Mouse (Mus musculus) olfactory bulb, adult 2 months (tissue): ENCODE measurements around the gene Rin3. TPM values are rescaled to one million over a fixed set of nuclear protein-coding genes. Genes with fewer than 3 reads are reported as not detected.

ENCODE experiments used
- H3K27ac ChIP-seq: fragments of 200-500 bp; 2 replicates; pipeline ENCODE4 v1.5.1; 2012; ENCODE audit warnings: low read depth, low read length; ENCODE audit not compliant: insufficient read depth
- H3K4me1 ChIP-seq: fragments of 200-500 bp; 2 replicates; pipeline ENCODE4 v1.6.1; 2012; ENCODE audit warnings: low read length; ENCODE audit not compliant: control insufficient read depth, insufficient read depth
- H3K4me3 ChIP-seq: fragments of 200-500 bp; 2 replicates; pipeline ENCODE4 v1.5.1; 2012; ENCODE audit warnings: mild to moderate bottlenecking, low read depth, low read length, moderate library complexity; ENCODE audit not compliant: insufficient read depth
- CTCF ChIP-seq: fragments of 200-500 bp; IDR thresholded peaks from 2 replicates; pipeline ENCODE4 v1.5.1; 2012; ENCODE audit warnings: low read depth, mild to moderate bottlenecking, low read length, moderate library complexity; ENCODE audit not compliant: insufficient read depth
- POLR2A ChIP-seq: fragments of 200-500 bp; IDR thresholded peaks from 2 replicates; pipeline ENCODE4 v1.6.1; 2012; ENCODE audit warnings: mild to moderate bottlenecking, low read depth, low read length, moderate library complexity; ENCODE audit not compliant: insufficient read depth
- WGBS: fragments of 180-500 bp; shearing (Covaris S2); methylation state at CpG from one replicate; pipeline ENCODE4 v1.1.7; 2018; 5-methylcytosine and 5-hydroxymethylcytosine counted together
- polyA plus RNA-seq: library from polyadenylated mRNA; stranded (reverse); fragments of >200 nt; gene quantifications from 2 replicates; pipeline ENCODE4 v1.2.4, GENCODE M21; 2012; ENCODE audit warnings: low replicate concordance; ENCODE audit not compliant: missing spikeins, insufficient read depth, insufficient read length

The Rin3 gene
- polyA plus RNA-seq, 1 experiment, result not detected

DNA sequence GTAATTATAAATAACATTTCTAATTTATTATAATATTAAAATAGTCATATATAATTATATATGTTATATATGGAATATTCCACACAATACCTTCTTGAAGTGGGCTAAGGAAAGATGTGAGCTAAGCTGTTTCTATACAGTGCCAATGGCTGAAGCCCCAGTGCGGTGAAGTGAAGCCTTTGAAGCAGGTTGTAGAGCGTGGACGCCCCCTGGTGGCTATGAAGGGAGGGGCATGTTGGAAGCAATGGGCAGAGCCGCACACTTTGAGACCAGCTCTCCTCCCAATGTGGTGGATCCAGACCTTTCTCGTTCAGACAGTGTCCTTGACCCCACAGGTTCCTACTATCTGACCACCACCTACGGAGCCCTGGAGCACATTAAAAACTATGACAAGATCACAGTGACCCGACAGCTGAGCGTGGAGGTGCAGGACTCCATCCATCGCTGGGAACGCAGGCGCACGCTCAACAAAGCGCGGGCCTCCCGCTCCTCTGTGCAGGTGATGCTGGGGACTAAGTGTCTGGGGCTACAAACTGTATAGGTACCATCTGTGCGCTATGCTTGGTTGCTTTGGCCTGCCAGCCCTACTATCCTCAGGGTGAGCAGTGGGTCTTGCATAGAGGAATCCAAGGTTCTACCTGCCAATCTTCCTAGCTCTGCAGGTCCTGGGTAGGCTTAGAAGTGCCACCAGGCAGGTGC, 104.5 kb downstream of the Rin3 start:
- 53% methylated on average over 16 of the region's 16 CpGs for WGBS
- H3K4me3 ChIP-seq, result no peak overlapping the region
- TF ChIP-seq CTCF, result peak; percentile 93
- no peak for TF ChIP-seq POLR2A
- 0 out of 2 replicates have a peak, but pooled peaks cover 4% of the 10 kb centered on the region for H3K4me1 ChIP-seq
- H3K27ac ChIP-seq, result no peak overlapping the region

DNA sequence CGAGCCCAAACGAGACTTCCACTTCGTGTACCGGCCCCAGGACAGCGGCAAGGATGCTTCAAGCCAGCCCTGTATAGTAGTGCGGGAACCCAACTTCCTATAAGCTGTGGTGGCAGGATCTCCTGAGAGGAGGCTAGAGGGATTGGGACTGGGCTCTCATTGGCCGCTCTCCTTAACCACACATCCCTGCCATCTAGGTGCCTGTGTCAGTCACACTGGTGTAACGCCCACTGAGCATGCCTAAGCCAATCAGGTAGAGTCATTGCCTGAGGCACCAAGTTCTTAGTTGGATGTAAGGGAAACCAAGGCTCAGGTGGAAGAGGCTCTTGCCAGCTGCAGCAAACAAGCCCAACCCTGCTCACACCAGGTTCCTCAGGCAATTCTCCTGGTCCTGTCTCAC, 107.2 kb downstream of the Rin3 start:
- no peak overlapping the region for H3K4me3 ChIP-seq
- WGBS, result 38% methylated on average over 8 of the region's 8 CpGs
- TF ChIP-seq POLR2A (no peak), CTCF (no peak)
- no peak overlapping the region for H3K27ac ChIP-seq
- H3K4me1 ChIP-seq, result 0 out of 2 replicates have a peak, but pooled peaks cover 4% of the 10 kb centered on the region

DNA sequence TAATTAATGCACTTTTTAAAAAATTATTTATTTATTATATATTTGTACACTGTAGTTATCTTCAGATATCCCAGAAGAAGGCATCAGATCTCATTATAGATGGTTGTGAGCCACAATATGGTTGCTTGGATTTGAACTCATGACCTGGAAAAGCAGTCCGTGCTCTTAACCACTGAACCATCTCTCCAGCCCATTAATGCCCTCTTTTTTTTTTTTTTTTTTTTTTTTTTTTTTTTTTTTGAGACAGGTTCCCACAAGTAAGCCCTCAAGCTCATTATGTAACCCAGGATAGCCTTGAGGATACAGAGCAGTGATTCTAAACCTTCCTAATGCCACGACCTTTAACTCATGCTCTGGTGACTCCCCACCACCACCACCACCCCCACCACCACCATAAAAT, 108.3 kb downstream of the Rin3 start:
- 0 out of 2 replicates have a peak, but pooled peaks cover 4% of the 10 kb centered on the region for H3K4me1 ChIP-seq
- no peak overlapping the region for H3K4me3 ChIP-seq
- H3K27ac ChIP-seq, result no peak overlapping the region
- TF ChIP-seq CTCF (no peak), POLR2A (no peak)
- WGBS, result 80% methylated on average over 2 of the region's 2 CpGs

DNA sequence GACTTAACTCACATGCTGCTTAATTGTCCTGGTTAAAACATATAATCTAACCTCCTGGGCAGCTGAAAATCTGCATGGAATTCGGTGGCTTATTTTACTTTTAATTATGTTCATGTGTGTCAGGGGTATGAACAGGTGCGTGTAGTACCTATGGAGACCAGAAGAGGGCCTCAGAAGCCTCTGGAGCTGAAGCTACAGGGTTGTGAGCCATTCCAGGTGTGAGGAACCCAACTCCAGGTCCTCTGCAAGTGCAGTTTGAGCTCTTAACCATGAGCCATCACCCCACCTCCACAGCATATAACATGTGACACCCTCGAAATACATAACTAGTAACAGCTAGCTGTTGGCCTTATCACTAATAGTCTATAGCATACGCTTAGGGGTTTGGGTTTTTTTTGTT, 109.1 kb downstream of the Rin3 start:
- no peak overlapping the region for H3K27ac ChIP-seq
- 0 out of 2 replicates have a peak, but pooled peaks cover 4% of the 10 kb centered on the region for H3K4me1 ChIP-seq
- 76% methylated on average over 4 of the region's 4 CpGs for WGBS
- H3K4me3 ChIP-seq, result no peak overlapping the region
- TF ChIP-seq CTCF, result peak; percentile 45; the same call in 1 of the 2 replicates
- no peak for TF ChIP-seq POLR2A

DNA sequence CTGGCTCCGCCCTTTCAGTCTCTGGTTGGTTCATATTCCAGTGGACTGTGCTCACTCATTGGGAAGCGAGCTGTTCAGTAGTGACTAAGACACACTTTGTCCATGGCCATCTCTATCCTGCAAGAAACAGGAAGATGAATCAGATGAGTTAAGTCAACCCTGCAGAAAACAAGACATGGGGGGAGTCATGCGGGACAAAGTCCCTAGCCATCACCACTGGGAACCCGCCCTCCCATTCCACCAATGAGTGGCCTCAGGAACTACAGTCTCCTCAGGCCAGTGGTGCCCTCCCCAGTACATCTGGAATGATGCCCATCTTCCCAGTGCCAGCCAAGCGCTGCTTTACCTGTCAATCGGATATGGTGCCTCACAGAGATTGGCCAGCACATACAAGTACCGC, 111.6 kb downstream of the Rin3 start:
- Histone ChIP-seq H3K4me1 (0 out of 2 replicates have a peak, but pooled peaks cover 4% of the 10 kb centered on the region), H3K27ac (no peak overlapping the region), H3K4me3 (no peak overlapping the region)
- no peak for TF ChIP-seq CTCF
- WGBS, result 93% methylated on average over 7 of the region's 7 CpGs

DNA sequence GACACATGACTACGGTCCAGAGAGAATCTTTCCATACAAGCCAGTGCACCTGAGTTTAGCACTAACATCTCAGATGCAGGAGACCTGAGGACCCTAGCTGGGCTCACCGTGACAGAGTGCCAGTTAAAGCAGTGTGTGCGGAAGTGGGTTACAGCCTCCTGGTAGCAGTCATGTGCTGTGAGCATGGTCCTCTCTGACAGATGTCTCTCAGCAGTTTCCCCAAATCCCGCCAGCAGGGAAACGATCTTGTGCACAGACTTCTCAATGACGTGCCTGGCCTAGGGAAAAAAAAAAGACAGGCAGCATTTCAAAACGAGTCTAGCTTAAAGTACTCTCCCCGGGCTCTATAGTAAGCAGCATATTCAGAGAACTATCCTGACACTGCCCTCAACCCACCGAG, 112.7 kb downstream of the Rin3 start:
- WGBS, result 61% methylated on average over 9 of the region's 9 CpGs
- TF ChIP-seq POLR2A (no peak), CTCF (no peak)
- Histone ChIP-seq H3K27ac (no peak overlapping the region), H3K4me3 (no peak overlapping the region), H3K4me1 (no peaks in the 10 kb centered on the region)

- Histone ChIP-seq H3K4me1 (no peaks in the 10 kb centered on the region), H3K4me3 (no peak overlapping the region), H3K27ac (no peak overlapping the region)
- no peak for TF ChIP-seq POLR2A
- no peak for TF ChIP-seq CTCF
- 42% methylated on average over 19 of the region's 19 CpGs for WGBS
These were observed 113.4 kb downstream of the Rin3 start for GRCm38 (mm10) chr12:102395998-102396991.

DNA sequence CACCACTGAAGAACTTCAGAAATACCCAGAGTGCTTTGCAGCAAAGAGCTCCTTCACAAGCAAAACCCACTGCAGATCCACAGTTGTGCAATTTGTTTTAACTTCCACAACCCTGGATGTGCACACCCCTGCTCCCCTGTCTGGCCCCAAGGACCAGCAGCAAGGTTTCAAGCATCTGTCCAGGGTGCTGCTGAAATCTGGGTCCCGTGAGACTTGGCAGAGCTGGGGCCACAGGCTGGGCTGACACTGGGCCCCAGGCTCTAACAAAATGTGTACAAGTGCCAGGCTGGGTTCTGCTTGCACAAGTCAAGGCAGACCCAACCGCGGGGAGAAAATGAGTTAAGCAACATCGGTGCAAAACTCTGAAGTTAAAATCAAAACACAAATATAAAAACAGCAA, 115.7 kb downstream of the Rin3 start:
- Histone ChIP-seq H3K4me1 (no peaks in the 10 kb centered on the region), H3K4me3 (no peak overlapping the region), H3K27ac (no peak overlapping the region)
- TF ChIP-seq CTCF, result no peak
- TF ChIP-seq POLR2A, result no peak
- WGBS, result 80% methylated on average over 4 of the region's 4 CpGs

- WGBS, result 81% methylated on average over 13 of the region's 13 CpGs
- TF ChIP-seq CTCF (no peak), POLR2A (no peak)
- no peak overlapping the region for H3K4me3 ChIP-seq
- peaks cover 17% of the 10 kb centered on the region for H3K4me1 ChIP-seq
- H3K27ac ChIP-seq, result no peak overlapping the region
These were observed 130.3 kb downstream of the Rin3 start for GRCm38 (mm10) chr12:102413171-102413570.
